Mouse (Mus musculus) adrenal gland, postnatal 36 days (tissue): ENCODE results near the gene Plaur. TPM values are rescaled to one million over a fixed set of nuclear protein-coding genes. Genes with fewer than 3 reads are reported as not detected.

Experiments
- DNase-seq, 2 experiments: peaks; one replicate each; pipeline ENCODE4 v3.0.0; 2021; ENCODE audit warnings: mixed read lengths in 1 of 2
- long read RNA-seq, 2 experiments: library from polyadenylated mRNA; stranded (forward); transcript quantifications; one replicate each; pipeline ENCODE4 v2.0.0; 2021; ENCODE audit warnings: borderline sequencing depth in 2 of 2
- total RNA-seq, 2 experiments: library from RNA; stranded (reverse); gene quantifications; 2 replicates each; pipeline ENCODE4 v1.2.3; 2021

The Plaur gene
- total RNA-seq, result 1 to 10 TPM; 7.9 to 9.8 TPM
- long read RNA-seq, experiment 1, transcript Plaur-201 (7 exons, 1,506 nt), result major isoform, 6 of 8 reads
- long read RNA-seq, experiment 1, partial matches to known transcripts, result 0 of 8 reads
- long read RNA-seq, experiment 1, other reads (novel, unspliced or antisense), result 2 of 8 reads
- long read RNA-seq, experiment 2, partial matches to known transcripts, result 0 of 5 reads
- long read RNA-seq, experiment 2, other reads (novel, unspliced or antisense), result 4 of 5 reads

GRCm38 (mm10) chr7:24462388-24463319, at the start of gene Plaur:
Gene Plaur (plus strand): TSS chr7:24462484.
- DNase-seq, result peak; percentile 40 to 64

- no peak for DNase-seq
These were observed 48.7 kb upstream of the Plaur start for GRCm38 (mm10) chr7:24413630-24414029.

GRCm38 (mm10) chr7:24415261-24415660, 47.0 kb upstream of the Plaur start:
- DNase-seq, result no peak

GRCm38 (mm10) chr7:24419579-24419978, 42.7 kb upstream of the Plaur start:
- no peak for DNase-seq

- no peak for DNase-seq
These were observed 40.6 kb upstream of the Plaur start for GRCm38 (mm10) chr7:24421648-24422047.

GRCm38 (mm10) chr7:24422251-24422650, 40.0 kb upstream of the Plaur start:
- DNase-seq, result no peak

GRCm38 (mm10) chr7:24423107-24423763, 39.0 kb upstream of the Plaur start:
- no peak for DNase-seq

GRCm38 (mm10) chr7:24423956-24424732, 38.1 kb upstream of the Plaur start:
- DNase-seq, result peak; percentile 20 to 43

- no peak for DNase-seq
These were observed 36.4 kb upstream of the Plaur start for GRCm38 (mm10) chr7:24425919-24426318.

GRCm38 (mm10) chr7:24427168-24427567, 35.1 kb upstream of the Plaur start:
- no peak for DNase-seq

- no peak for DNase-seq
These were observed 33.6 kb upstream of the Plaur start for GRCm38 (mm10) chr7:24428725-24429124.

GRCm38 (mm10) chr7:24429413-24430112, 32.7 kb upstream of the Plaur start:
- no peak for DNase-seq

- DNase-seq, result no peak
These were observed 31.5 kb upstream of the Plaur start for GRCm38 (mm10) chr7:24430551-24431345.

GRCm38 (mm10) chr7:24431713-24432112, 30.6 kb upstream of the Plaur start:
- DNase-seq, result no peak

- no peak for DNase-seq
These were observed 27.0 kb upstream of the Plaur start for GRCm38 (mm10) chr7:24435305-24435704.

- DNase-seq, result no peak
These were observed 24.3 kb upstream of the Plaur start for GRCm38 (mm10) chr7:24437981-24438380.

GRCm38 (mm10) chr7:24439191-24439590, 23.1 kb upstream of the Plaur start:
- DNase-seq, result no peak

- no peak for DNase-seq
These were observed 22.4 kb upstream of the Plaur start for GRCm38 (mm10) chr7:24439891-24440290.

- peak; percentile 75 to 84 for DNase-seq
These were observed 20.5 kb upstream of the Plaur start for GRCm38 (mm10) chr7:24441785-24442184.

GRCm38 (mm10) chr7:24442313-24442712, 20.0 kb upstream of the Plaur start:
- no peak for DNase-seq
